Mouse (Mus musculus): Measurements from ENCODE around the gene Kpnb1. TPM values are rescaled to one million over a fixed set of nuclear protein-coding genes. Genes with fewer than 3 reads are reported as not detected.

Kpnb1 gene
- polyA plus RNA-seq, 1 experiment, result 80.7 TPM

GRCm38 (mm10) chr11:97145320-97145719 lies 42.4 kb downstream of the Kpnb1 start:
- DNase-seq (ENCODE audit: extremely low spot score in 1 of 2, low spot score in 1 of 2), result no peak

DNA sequence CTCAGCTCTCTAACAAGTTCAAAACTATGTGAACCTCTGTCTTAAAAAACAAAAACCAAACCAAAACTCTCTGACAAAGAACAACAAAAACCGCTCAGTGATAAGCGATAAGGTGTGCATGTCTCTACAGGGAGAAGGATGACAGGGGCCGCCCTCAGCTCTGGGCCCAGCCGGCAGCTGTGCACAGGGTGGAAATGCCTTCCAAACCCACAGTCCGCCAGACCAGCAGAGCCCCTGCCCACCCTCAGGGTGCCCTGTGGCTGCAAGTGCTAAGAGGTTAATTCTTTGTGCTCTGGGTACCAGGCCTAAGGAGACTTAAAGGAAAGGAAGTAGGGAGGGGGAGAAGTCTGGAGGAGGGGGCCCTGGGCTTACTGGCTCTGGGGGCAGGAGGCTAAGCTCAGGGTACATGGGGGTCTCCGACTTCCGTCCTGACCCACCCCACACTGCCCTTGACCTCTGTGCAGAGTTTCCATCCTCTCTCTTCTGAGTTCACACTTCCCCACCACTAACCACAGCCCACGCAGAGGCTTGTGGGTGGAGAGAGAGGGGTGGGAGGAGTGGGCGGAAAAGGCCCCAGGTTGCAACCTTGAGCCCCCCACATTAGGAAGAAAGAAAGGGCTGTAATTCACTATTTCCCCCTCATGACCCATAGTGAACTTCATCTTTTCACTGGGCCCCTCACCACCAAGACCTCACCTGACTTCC lies 44.3 kb downstream of the Kpnb1 start:
- no peak for DNase-seq (ENCODE audit: extremely low spot score in 1 of 2, low spot score in 1 of 2)

DNA sequence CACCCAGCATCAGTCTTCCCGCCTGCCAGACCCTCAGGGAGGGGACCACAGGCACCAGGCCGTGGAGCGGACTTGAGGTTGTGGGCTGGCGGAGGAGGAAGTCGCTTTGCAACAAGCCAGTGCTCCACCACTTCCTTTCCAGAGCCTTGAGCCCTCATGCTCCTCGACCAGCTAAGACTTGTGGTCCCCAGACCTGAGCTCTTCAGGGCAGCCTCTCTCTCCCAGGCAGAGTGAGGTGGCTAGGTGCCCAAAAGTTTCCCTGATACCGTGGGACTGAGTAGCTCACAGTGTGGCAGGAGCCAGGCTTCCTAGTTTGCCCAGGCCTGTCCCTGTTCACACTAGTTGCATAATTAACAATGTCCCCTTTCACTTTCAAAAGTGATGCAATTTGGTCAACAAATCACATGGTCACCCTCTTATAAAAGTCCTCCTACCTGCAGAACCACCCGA lies 45.5 kb downstream of the Kpnb1 start:
- no peak for DNase-seq (ENCODE audit: extremely low spot score in 1 of 2, low spot score in 1 of 2)

DNA sequence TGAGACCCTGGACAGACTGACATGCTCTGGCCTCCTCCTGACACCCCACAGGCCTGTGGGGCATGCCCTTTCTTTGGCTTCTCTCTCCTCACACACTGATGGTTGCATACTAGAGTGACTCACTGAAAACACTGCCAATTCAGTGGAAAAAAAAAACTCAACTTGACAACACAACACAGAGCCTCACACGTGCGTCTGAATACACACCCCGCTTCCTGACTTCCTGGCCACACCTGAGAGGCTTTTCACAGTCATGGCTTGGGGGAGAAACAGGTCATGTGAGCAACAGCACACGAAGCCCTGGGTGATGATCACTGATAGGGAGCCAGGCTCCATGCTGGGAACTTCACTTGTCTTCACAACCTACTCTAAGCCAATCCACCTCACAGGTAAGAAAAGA lies 46.9 kb downstream of the Kpnb1 start:
- DNase-seq (ENCODE audit: extremely low spot score in 1 of 2, low spot score in 1 of 2), result no peak

- no peak for DNase-seq (ENCODE audit: extremely low spot score in 1 of 2, low spot score in 1 of 2)
Observed at GRCm38 (mm10) chr11:97139256-97139655, 48.4 kb downstream of the Kpnb1 start.

DNA sequence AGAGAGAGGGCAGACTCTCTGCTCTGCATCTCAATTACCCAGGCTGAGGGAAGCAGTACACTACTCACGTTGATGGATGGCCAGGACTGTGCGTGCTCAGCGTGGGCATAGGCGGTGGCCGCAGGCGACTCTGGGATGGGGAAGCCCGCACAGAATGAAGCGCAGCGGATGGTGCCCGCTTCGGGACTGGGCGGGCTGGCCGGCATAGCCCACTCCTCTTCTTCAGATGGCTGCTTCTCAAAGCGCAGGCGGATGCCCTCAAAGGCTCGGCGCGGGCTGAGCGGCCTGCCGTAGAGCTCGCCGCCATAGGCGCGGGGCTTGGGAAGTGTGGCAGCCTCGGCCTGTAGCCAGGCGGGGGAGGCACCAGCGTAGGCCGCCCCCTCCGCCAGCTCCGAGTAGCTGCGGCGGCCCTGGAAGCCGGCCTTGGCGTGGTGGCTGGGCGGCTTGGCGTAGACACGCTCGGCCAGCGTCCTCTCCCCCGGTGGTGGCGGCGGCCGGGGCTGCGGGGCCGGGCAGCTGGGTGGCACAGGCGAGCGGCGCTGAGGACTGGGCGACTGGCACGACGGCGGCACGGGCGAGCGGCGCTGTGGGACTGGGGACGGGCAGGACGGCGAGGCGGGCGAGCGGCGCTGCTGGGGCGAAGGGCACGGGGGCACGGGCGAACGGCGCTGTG lies 49.0 kb downstream of the Kpnb1 start:
- peak in 1 of 2 experiments; percentile 45 for DNase-seq (ENCODE audit: extremely low spot score in 1 of 2, low spot score in 1 of 2)

- DNase-seq (ENCODE audit: extremely low spot score in 1 of 2, low spot score in 1 of 2), result no peak
Observed at GRCm38 (mm10) chr11:97133270-97133669, 54.4 kb downstream of the Kpnb1 start.

GRCm38 (mm10) chr11:97132185-97132584 lies 55.5 kb downstream of the Kpnb1 start:
- no peak for DNase-seq (ENCODE audit: extremely low spot score in 1 of 2, low spot score in 1 of 2)

DNA sequence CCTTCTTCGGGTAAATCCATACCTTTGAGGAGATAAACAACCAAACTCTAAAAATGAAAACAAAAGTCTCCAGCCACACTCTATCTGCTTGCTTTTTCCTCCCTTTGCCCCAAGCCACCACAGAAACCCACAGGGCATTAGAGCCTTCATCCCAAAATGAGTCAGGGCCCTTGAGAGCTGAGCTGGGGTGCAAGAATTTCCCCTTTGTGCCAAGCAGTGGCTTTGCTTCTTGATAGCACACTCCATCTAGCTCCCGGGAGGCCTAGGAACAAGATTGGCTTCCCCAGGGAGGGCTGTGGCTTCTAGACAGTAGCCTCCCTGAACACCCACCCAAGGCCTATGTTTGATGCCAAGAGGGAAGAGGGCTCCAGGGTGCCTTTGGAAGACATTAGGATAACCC lies 56.0 kb downstream of the Kpnb1 start:
- no peak for DNase-seq (ENCODE audit: extremely low spot score in 1 of 2, low spot score in 1 of 2)

DNA sequence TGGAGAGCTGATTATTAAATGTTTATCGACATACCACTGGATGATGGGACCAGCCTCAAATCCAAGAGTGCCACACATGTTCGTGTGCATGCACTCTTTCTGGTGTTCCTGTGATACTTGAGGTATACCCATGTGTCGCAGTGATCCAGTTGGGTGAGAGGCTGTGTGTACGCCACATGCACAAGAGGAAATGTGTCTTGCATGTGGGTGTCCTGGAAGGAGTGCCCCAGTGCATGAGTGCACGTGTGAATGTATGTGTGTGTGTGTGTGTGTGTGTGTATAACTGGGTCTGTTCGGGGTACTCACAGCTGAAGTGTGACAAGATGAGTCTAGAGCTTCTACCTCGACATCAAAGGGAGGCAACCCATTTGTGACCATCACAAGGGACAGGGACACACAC lies 57.4 kb downstream of the Kpnb1 start:
- DNase-seq (ENCODE audit: extremely low spot score in 1 of 2, low spot score in 1 of 2), result no peak

DNA sequence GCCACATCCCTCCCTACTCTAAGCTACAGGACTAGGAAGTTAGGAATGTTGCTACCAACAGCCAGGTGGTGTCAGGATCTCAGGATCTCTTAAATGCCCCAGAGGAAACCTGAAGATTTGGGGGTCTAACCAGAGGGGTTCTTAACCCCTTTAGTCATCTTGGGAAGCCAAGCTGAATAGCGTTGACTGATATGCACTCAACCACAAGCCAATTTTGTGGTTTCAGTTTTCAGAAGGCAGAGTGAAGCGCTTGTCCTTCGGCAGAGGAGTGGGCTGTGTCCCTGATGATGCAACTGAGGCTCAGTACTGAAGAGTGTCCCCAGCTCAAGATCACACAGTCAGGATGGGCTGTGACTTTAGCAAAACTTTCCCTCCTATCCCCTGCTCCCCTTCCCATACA lies 58.7 kb downstream of the Kpnb1 start:
- DNase-seq (ENCODE audit: extremely low spot score in 1 of 2, low spot score in 1 of 2), result no peak

GRCm38 (mm10) chr11:97127470-97128223 lies 60.0 kb downstream of the Kpnb1 start:
- no peak for DNase-seq (ENCODE audit: extremely low spot score in 1 of 2, low spot score in 1 of 2)

- DNase-seq (ENCODE audit: extremely low spot score in 1 of 2, low spot score in 1 of 2), result no peak
Observed at GRCm38 (mm10) chr11:97126645-97127468, 60.8 kb downstream of the Kpnb1 start.

GRCm38 (mm10) chr11:97124266-97125036 lies 63.2 kb downstream of the Kpnb1 start:
- DNase-seq (ENCODE audit: extremely low spot score in 1 of 2, low spot score in 1 of 2), result no peak

- DNase-seq (ENCODE audit: extremely low spot score in 1 of 2, low spot score in 1 of 2), result no peak
Observed at GRCm38 (mm10) chr11:97123282-97123890, 64.3 kb downstream of the Kpnb1 start.

DNA sequence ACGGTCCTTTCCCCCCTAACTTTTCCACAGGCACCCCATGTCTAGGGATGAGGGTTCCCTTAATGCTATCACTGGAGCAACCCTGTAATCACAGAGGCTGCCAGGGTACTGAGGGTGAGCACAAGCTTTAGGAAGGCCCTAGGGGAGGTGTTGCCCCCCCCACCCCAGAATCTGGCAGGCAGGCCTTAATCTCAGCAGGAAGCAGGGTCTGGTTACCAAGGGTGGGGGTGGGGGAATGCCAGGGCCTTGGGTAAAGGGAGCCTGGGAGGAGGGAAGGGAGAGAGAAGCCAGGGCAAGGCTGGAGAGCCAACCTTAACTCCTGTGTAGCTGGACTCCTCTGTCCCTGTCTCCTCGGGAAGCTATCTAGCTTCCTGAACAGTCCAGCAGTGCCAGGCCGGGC lies 67.0 kb downstream of the Kpnb1 start:
- DNase-seq (ENCODE audit: extremely low spot score in 1 of 2, low spot score in 1 of 2), result no peak

GRCm38 (mm10) chr11:97120221-97120620 lies 67.5 kb downstream of the Kpnb1 start:
- DNase-seq (ENCODE audit: extremely low spot score in 1 of 2, low spot score in 1 of 2), result no peak

- DNase-seq (ENCODE audit: extremely low spot score in 1 of 2, low spot score in 1 of 2), result no peak
Observed at GRCm38 (mm10) chr11:97115797-97116196, 71.9 kb downstream of the Kpnb1 start.

All from frontal cortex, adult 2 months (tissue).